Mouse (Mus musculus) heart, embryonic 12.5 days (tissue): ENCODE results near the gene Lrrc4b. TPM values are rescaled to one million over a fixed set of nuclear protein-coding genes. Genes with fewer than 3 reads are reported as not detected.
A peak's percentile ranks its signal among the peaks of the same experiment; 100 is the strongest.

ENCODE experiments used
- ATAC-seq: fragments of 200-750 bp; cut with Nextera tagmentation; 2 replicates; pipeline ENCODE4 v1.8.0; 2017; ENCODE audit warnings: moderate TSS enrichment, moderate library complexity; ENCODE audit not compliant: insufficient number of reproducible peaks, low FRiP score
- H3K27ac ChIP-seq: fragments of 300-500 bp; sonication (generic); 2 replicates; pipeline ENCODE4 v1.5.1; 2016; ENCODE audit warnings: mild to moderate bottlenecking, moderate library complexity; ENCODE audit not compliant: poor library complexity, severe bottlenecking
- H3K27me3 ChIP-seq: fragments of 300-500 bp; sonication (generic); replicated peaks from 2 replicates; pipeline ENCODE4 v1.6.1; 2016; ENCODE audit warnings: mild to moderate bottlenecking, moderate library complexity
- H3K36me3 ChIP-seq: fragments of 300-500 bp; sonication (generic); 2 replicates; pipeline ENCODE4 v1.6.1; 2016; ENCODE audit warnings: mild to moderate bottlenecking, moderate library complexity
- H3K4me1 ChIP-seq: fragments of 300-500 bp; sonication (generic); replicated peaks from 2 replicates; pipeline ENCODE4 v1.6.1; 2016; ENCODE audit warnings: mild to moderate bottlenecking
- H3K4me2 ChIP-seq: fragments of 300-500 bp; sonication (generic); 2 replicates; pipeline ENCODE4 v1.6.1; 2016; ENCODE audit warnings: mild to moderate bottlenecking, moderate library complexity
- H3K4me3 ChIP-seq: fragments of 300-500 bp; sonication (generic); 2 replicates; pipeline ENCODE4 v1.5.1; 2016; ENCODE audit warnings: mild to moderate bottlenecking
- H3K9ac ChIP-seq: fragments of 300-500 bp; sonication (generic); 2 replicates; pipeline ENCODE4 v1.6.1; 2016; ENCODE audit warnings: mild to moderate bottlenecking, moderate library complexity
- H3K9me3 ChIP-seq: fragments of 300-500 bp; sonication (generic); replicated peaks from 2 replicates; pipeline ENCODE4 v1.6.1; 2016; ENCODE audit warnings: mild to moderate bottlenecking, moderate library complexity
- WGBS: fragments of 180-500 bp; shearing (Covaris S2); methylation state at CpG from one replicate; pipeline ENCODE4 v1.1.7; 2016; 5-methylcytosine and 5-hydroxymethylcytosine counted together
- polyA plus RNA-seq: library from polyadenylated mRNA; unstranded; fragments of >200 nt; fragmentation: Nextera tagmentation; extraction: Ambion mirVana; gene quantifications from 2 replicates; pipeline ENCODE4 v1.2.1, GENCODE M21; 2016

The Lrrc4b gene
- 2.3 and 2.4 TPM in 2 replicates for polyA plus RNA-seq

- Histone ChIP-seq H3K36me3 (no peaks in the 10 kb centered on the region), H3K4me1 (peaks cover 18% of the 10 kb centered on the region), H3K9me3 (no peaks in the 10 kb centered on the region), H3K4me3 (peak within 1 kb of the TSS; percentile 60), H3K27ac (no peak within 1 kb of the TSS), H3K9ac (peak within 1 kb of the TSS; percentile 51; the same call in 1 of the 2 replicates), H3K27me3 (peaks cover 80% of the 10 kb centered on the region), H3K4me2 (peak within 1 kb of the TSS; percentile 91)
- 0 out of 2 replicates have a peak, but pooled peaks have one; percentile 20 for ATAC-seq
- WGBS: 2% methylated on average over 46 of the region's 69 CpGs
These were observed at the start of gene Lrrc4b for GRCm38 (mm10) chr7:44428968-44429521. TSS of gene Lrrc4b (plus strand) at chr7:44429018.

- no peak overlapping the region for H3K27ac ChIP-seq
- H3K27me3 ChIP-seq: peaks cover 54% of the 10 kb centered on the region
- no peak for ATAC-seq
- H3K4me1 ChIP-seq: peaks cover 18% of the 10 kb centered on the region
- H3K9ac ChIP-seq: no peak overlapping the region
- no peaks in the 10 kb centered on the region for H3K36me3 ChIP-seq
- 75% methylated on average over 12 of the region's 12 CpGs for WGBS
- no peaks in the 10 kb centered on the region for H3K9me3 ChIP-seq
- H3K4me2 ChIP-seq: no peak overlapping the region
- no peak overlapping the region for H3K4me3 ChIP-seq
These were observed 46.3 kb upstream of the Lrrc4b start for GRCm38 (mm10) chr7:44382541-44382940.

GRCm38 (mm10) chr7:44383980-44384715 lies 44.7 kb upstream of the Lrrc4b start, which contains the start of gene Syt3:
TSS of gene Syt3 (plus strand) at chr7:44384102.
- Histone ChIP-seq H3K4me2 (peak within 1 kb of the TSS; percentile 95), H3K9me3 (no peaks in the 10 kb centered on the region), H3K9ac (peak within 1 kb of the TSS; percentile 69), H3K27ac (no peak within 1 kb of the TSS), H3K4me3 (peak within 1 kb of the TSS; percentile 57), H3K36me3 (no peaks in the 10 kb centered on the region), H3K4me1 (peaks cover 9% of the 10 kb centered on the region), H3K27me3 (peaks cover 64% of the 10 kb centered on the region)
- ATAC-seq: peak; percentile 74
- WGBS: under 1% methylated on average over 19 of the region's 33 CpGs

GRCm38 (mm10) chr7:44384716-44385059 lies 44.1 kb upstream of the Lrrc4b start:
- H3K27ac ChIP-seq: no peak overlapping the region
- H3K27me3 ChIP-seq: peaks cover 64% of the 10 kb centered on the region
- peak overlapping the region; percentile 42 for H3K9ac ChIP-seq
- peak overlapping the region; percentile 57 for H3K4me3 ChIP-seq
- H3K36me3 ChIP-seq: no peaks in the 10 kb centered on the region
- H3K4me2 ChIP-seq: peak overlapping the region; percentile 95
- under 1% methylated on average over 17 of the region's 17 CpGs for WGBS
- 0 out of 2 replicates have a peak, but pooled peaks have one; percentile 40 for ATAC-seq
- no peaks in the 10 kb centered on the region for H3K9me3 ChIP-seq
- peaks cover 9% of the 10 kb centered on the region for H3K4me1 ChIP-seq

- peak within 1 kb of the TSS; percentile 95 for H3K4me2 ChIP-seq
- peak within 1 kb of the TSS; percentile 57 for H3K4me3 ChIP-seq
- H3K36me3 ChIP-seq: no peaks in the 10 kb centered on the region
- ATAC-seq: no peak
- peaks cover 9% of the 10 kb centered on the region for H3K4me1 ChIP-seq
- H3K9ac ChIP-seq: peak within 1 kb of the TSS; percentile 42
- H3K27ac ChIP-seq: no peak within 1 kb of the TSS
- no peaks in the 10 kb centered on the region for H3K9me3 ChIP-seq
- WGBS: 76% methylated on average over 12 of the region's 12 CpGs
- peaks cover 71% of the 10 kb centered on the region for H3K27me3 ChIP-seq
These were observed 43.1 kb upstream of the Lrrc4b start, which contains the start of gene 1700008O03Rik for GRCm38 (mm10) chr7:44385720-44386119. TSS of gene 1700008O03Rik (minus strand) at chr7:44385820.

GRCm38 (mm10) chr7:44391831-44392230 lies 37.0 kb upstream of the Lrrc4b start:
- Histone ChIP-seq H3K9ac (no peak overlapping the region), H3K4me2 (no peak overlapping the region), H3K4me1 (no peaks in the 10 kb centered on the region), H3K4me3 (no peak overlapping the region), H3K27me3 (peaks cover 53% of the 10 kb centered on the region), H3K36me3 (no peaks in the 10 kb centered on the region), H3K9me3 (no peaks in the 10 kb centered on the region), H3K27ac (no peak overlapping the region)
- WGBS: 71% methylated on average over 4 of the region's 4 CpGs
- ATAC-seq: no peak

GRCm38 (mm10) chr7:44392341-44392740 lies 36.5 kb upstream of the Lrrc4b start:
- Histone ChIP-seq H3K36me3 (no peaks in the 10 kb centered on the region), H3K9me3 (no peaks in the 10 kb centered on the region), H3K27me3 (peaks cover 51% of the 10 kb centered on the region), H3K27ac (no peak overlapping the region), H3K9ac (no peak overlapping the region), H3K4me1 (no peaks in the 10 kb centered on the region), H3K4me3 (no peak overlapping the region), H3K4me2 (no peak overlapping the region)
- no peak for ATAC-seq
- WGBS: 81% methylated on average over 14 of the region's 14 CpGs

GRCm38 (mm10) chr7:44393284-44393683 lies 35.5 kb upstream of the Lrrc4b start:
- Histone ChIP-seq H3K4me3 (no peak overlapping the region), H3K4me1 (no peaks in the 10 kb centered on the region), H3K36me3 (no peaks in the 10 kb centered on the region), H3K9me3 (no peaks in the 10 kb centered on the region), H3K27me3 (peaks cover 42% of the 10 kb centered on the region), H3K4me2 (no peak overlapping the region), H3K27ac (no peak overlapping the region), H3K9ac (no peak overlapping the region)
- no peak for ATAC-seq
- 90% methylated on average over 17 of the region's 17 CpGs for WGBS

GRCm38 (mm10) chr7:44398570-44398969 lies 30.2 kb upstream of the Lrrc4b start:
- peaks cover 25% of the 10 kb centered on the region for H3K27me3 ChIP-seq
- H3K4me3 ChIP-seq: no peak overlapping the region
- ATAC-seq: peak; percentile 76
- no peak overlapping the region for H3K9ac ChIP-seq
- H3K4me1 ChIP-seq: 0 out of 2 replicates have a peak, but pooled peaks cover 6% of the 10 kb centered on the region
- no peaks in the 10 kb centered on the region for H3K9me3 ChIP-seq
- WGBS: 8% methylated on average over 3 of the region's 3 CpGs
- H3K36me3 ChIP-seq: no peaks in the 10 kb centered on the region
- H3K4me2 ChIP-seq: no peak overlapping the region
- H3K27ac ChIP-seq: no peak overlapping the region

GRCm38 (mm10) chr7:44401673-44402072 lies 27.1 kb upstream of the Lrrc4b start:
- Histone ChIP-seq H3K9ac (no peak overlapping the region), H3K4me3 (no peak overlapping the region), H3K27me3 (peaks cover 15% of the 10 kb centered on the region), H3K9me3 (no peaks in the 10 kb centered on the region), H3K27ac (no peak overlapping the region), H3K36me3 (no peaks in the 10 kb centered on the region), H3K4me1 (peaks cover 6% of the 10 kb centered on the region; the same call in 1 of the 2 replicates), H3K4me2 (no peak overlapping the region)
- ATAC-seq: no peak
- WGBS: 72% methylated on average over 6 of the region's 6 CpGs

- H3K4me3 ChIP-seq: peak overlapping the region; percentile 46
- H3K4me1 ChIP-seq: no peaks in the 10 kb centered on the region; the same call in 1 of the 2 replicates
- H3K9me3 ChIP-seq: no peaks in the 10 kb centered on the region
- 2% methylated on average over 27 of the region's 27 CpGs for WGBS
- no peaks in the 10 kb centered on the region for H3K36me3 ChIP-seq
- H3K9ac ChIP-seq: peak overlapping the region; percentile 47; the same call in 1 of the 2 replicates
- peak; percentile 94 for ATAC-seq
- peak overlapping the region; percentile 63 for H3K27ac ChIP-seq
- peaks cover 25% of the 10 kb centered on the region for H3K27me3 ChIP-seq
- peak overlapping the region; percentile 70 for H3K4me2 ChIP-seq
These were observed 23.3 kb upstream of the Lrrc4b start for GRCm38 (mm10) chr7:44405346-44406014.
